Mouse (Mus musculus): Measurements from ENCODE around the gene Hfe.

DNA sequence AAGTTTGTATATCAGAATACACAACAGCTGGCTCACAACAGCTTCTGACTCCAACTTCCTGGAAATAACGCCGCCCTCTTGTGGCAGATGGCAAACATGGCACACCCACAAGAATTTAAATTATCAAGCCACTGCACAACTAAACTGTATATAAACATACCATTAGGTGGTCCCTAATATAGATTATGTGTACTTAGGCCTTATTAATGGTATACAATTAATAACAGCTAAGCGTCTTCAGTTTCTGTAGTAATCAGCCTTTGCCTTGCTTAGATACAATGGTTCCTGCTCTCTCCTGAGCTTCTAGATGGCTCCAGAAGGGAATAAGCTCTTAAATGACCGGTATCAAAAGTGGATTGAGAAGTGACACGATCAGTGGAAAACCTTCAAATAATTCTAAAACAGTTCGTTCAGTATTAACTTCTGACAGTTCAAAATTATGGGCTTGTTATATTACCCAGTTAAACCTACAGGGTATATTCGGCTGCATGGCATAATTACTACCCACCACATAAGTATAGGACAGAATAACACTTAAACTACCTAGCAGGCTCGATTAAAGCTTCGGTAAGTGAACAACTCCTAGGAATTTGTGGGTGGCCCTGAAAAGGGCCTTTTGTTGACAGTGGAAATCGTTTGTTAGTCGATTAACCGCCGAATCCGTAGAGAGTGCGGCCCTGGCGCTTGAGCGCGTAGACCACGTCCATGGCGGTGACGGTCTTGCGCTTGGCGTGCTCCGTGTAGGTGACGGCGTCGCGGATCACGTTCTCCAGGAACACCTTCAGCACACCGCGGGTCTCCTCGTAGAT lies 13.0 kb downstream of the Hfe start:
- TF ChIP-seq CTCF (IDR thresholded peaks at IDR 0.05; ENCODE audit: extremely low read depth, insufficient read depth, low read length), result peak; percentile 60
- no peak for TF ChIP-seq POLR2A (IDR thresholded peaks at IDR 0.05; ENCODE audit: extremely low read depth, insufficient read depth, low read length)
